Mouse (Mus musculus) E14TG2a.4 (cell line): Measurements from ENCODE around the gene Snw1.
"Not testable (repeated sequence)": the region's sequence is repeated elsewhere in the genome, so short reads cannot be mapped to it uniquely, and the experiment has no call there.

ENCODE experiments used
- CTCF ChIP-seq: conservative IDR thresholded peaks from 2 replicates; pipeline ENCODE4 v1.5.1; 2014; ENCODE audit warnings: low read length
- NANOG ChIP-seq: IDR thresholded peaks from 2 replicates; pipeline ENCODE4 v1.6.1; 2014; ENCODE audit warnings: borderline replicate concordance, low read length, mixed read lengths
- POU5F1 ChIP-seq: IDR thresholded peaks from 2 replicates; pipeline ENCODE4 v1.6.1; 2014; ENCODE audit warnings: low read length, borderline replicate concordance

DNA sequence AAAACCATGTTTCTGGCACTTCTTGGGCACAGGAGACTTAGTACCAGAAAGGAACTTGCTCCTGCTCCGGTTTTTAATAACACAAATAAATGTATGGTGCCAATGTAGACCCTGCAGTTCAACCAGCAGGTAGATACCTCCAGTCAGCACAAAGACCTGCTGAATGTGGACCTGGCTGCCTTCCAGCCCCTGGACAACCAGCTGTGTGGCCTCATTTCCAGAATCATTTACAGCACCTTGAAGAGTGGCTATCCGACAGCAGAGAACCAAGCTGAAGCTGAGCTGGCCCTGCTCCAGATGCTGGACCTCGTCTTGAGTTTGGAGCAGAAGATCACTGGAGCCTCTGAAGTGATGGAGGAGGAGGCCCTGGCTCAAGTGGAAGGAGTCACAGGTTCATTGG, 47.5 kb upstream of the Snw1 start:
- TF ChIP-seq CTCF, NANOG, POU5F1: not testable (repeated sequence)
